ENCODE assay signal across 11 mouse cellular contexts in genomic region chr17:26918343-26918742, GRCm38 (mm10). TPM values are rescaled to one million over a fixed set of nuclear protein-coding genes. Genes with fewer than 3 reads are reported as not detected.
A peak's percentile ranks its signal among the peaks of the same experiment; 100 is the strongest.
DNase-seq lines count a peak whose midpoint lies in the region; ATAC-seq and TF ChIP-seq lines count a peak whose summit lies in the region.
"Had no signal": no experiment of that assay in that cellular context is flagged by ENCODE, and none has a peak within 500 bp of the region (broad histone marks: within the 10 kb centered on the region; RNA-seq: fewer than 3 reads in every experiment).

No protein-coding gene starts in this region.

- H3K9ac ChIP-seq in midbrain, embryonic 15.5 days = no peak overlapping the region
- H3K9ac ChIP-seq in intestine, embryonic 16.5 days (ENCODE audit: low read depth, low read length) = peak overlapping the region; percentile 29; the same call in 1 of the 2 replicates
- H3K9ac ChIP-seq in neural tube, embryonic 15.5 days (replicated peaks) = no peak overlapping the region

- 70% methylated on average over 2 of the region's 2 CpGs for WGBS in midbrain, embryonic 10.5 days
- 70% methylated on average over 2 of the region's 2 CpGs for WGBS in midbrain, embryonic 15.5 days
- WGBS in intestine, embryonic 16.5 days = 79% methylated on average over 2 of the region's 2 CpGs
- 82% methylated on average over 2 of the region's 2 CpGs for WGBS in neural tube, embryonic 15.5 days
- 77% methylated on average over 2 of the region's 2 CpGs for WGBS in thymus, adult 2 months

- no peaks in the 10 kb centered on the region for H3K27me3 ChIP-seq in erythroblast, embryonic 14.5 days (ENCODE audit: control insufficient read depth)
- H3K27me3 ChIP-seq in midbrain, embryonic 10.5 days (ENCODE audit: low read depth, poor library complexity, severe bottlenecking) = no peaks in the 10 kb centered on the region
- H3K27me3 ChIP-seq in midbrain, embryonic 15.5 days (replicated peaks) = no peaks in the 10 kb centered on the region
- no peaks in the 10 kb centered on the region for H3K27me3 ChIP-seq in intestine, embryonic 16.5 days (replicated peaks; ENCODE audit: control insufficient read depth, insufficient read depth, low read length)
- no peaks in the 10 kb centered on the region for H3K27me3 ChIP-seq in neural tube, embryonic 15.5 days (replicated peaks)
- H3K27me3 ChIP-seq in thymus, adult 2 months (ENCODE audit: control insufficient read depth, insufficient read depth, low read length) = no peaks in the 10 kb centered on the region

- peaks cover 34% of the 10 kb centered on the region for H3K4me1 ChIP-seq in erythroblast, embryonic 14.5 days (ENCODE audit: control insufficient read depth)
- H3K4me1 ChIP-seq in midbrain, embryonic 10.5 days = peaks cover 15% of the 10 kb centered on the region
- peaks cover 5% of the 10 kb centered on the region for H3K4me1 ChIP-seq in midbrain, embryonic 15.5 days
- H3K4me1 ChIP-seq in intestine, embryonic 16.5 days (ENCODE audit: control insufficient read depth, insufficient read depth, low read length) = no peaks in the 10 kb centered on the region; the same call in 1 of the 2 replicates
- peaks cover 9% of the 10 kb centered on the region for H3K4me1 ChIP-seq in neural tube, embryonic 15.5 days
- H3K4me1 ChIP-seq in thymus, adult 2 months (replicated peaks; ENCODE audit: control insufficient read depth, insufficient read depth, low read length) = peaks cover 6% of the 10 kb centered on the region

- H3K4me2 ChIP-seq in midbrain, embryonic 15.5 days = no peak overlapping the region
- peak overlapping the region; percentile 54 for H3K4me2 ChIP-seq in intestine, embryonic 16.5 days (ENCODE audit: low read depth, low read length)
- H3K4me2 ChIP-seq in neural tube, embryonic 15.5 days = peak overlapping the region; percentile 23; the same call in 1 of the 2 replicates

- DNase-seq in midbrain, embryonic 10.5 days (ENCODE audit: low spot score) = no peak
- DNase-seq in thymus, adult 2 months = no peak
- DNase-seq in embryo, embryonic 9.5 days (ENCODE audit: extremely low spot score) = no peak
- DNase-seq: lung, adult 2 months; right cerebral cortex, adult 18-20 months had no signal

- H3K36me3 ChIP-seq in erythroblast, embryonic 14.5 days (ENCODE audit: control insufficient read depth) = peaks cover 50% of the 10 kb centered on the region
- H3K36me3 ChIP-seq in midbrain, embryonic 10.5 days = peaks cover 36% of the 10 kb centered on the region
- H3K36me3 ChIP-seq in midbrain, embryonic 15.5 days (replicated peaks) = no peaks in the 10 kb centered on the region
- H3K36me3 ChIP-seq in intestine, embryonic 16.5 days (ENCODE audit: control insufficient read depth, insufficient read depth, low read length) = peaks cover 2% of the 10 kb centered on the region; the same call in 1 of the 2 replicates
- H3K36me3 ChIP-seq in neural tube, embryonic 15.5 days = no peaks in the 10 kb centered on the region
- no peaks in the 10 kb centered on the region for H3K36me3 ChIP-seq in thymus, adult 2 months (ENCODE audit: control insufficient read depth, insufficient read depth, low read length)

- no peak for TF ChIP-seq CTCF in thymus, adult 2 months (IDR thresholded peaks at IDR 0.05; ENCODE audit: borderline replicate concordance, control insufficient read depth, extremely low read depth, insufficient read depth, low read length, poor library complexity)

- peak overlapping the region; percentile 69 for H3K4me3 ChIP-seq in erythroblast, embryonic 14.5 days (replicated peaks)
- H3K4me3 ChIP-seq in midbrain, embryonic 10.5 days = peak overlapping the region; percentile 69
- H3K4me3 ChIP-seq in midbrain, embryonic 15.5 days = no peak overlapping the region
- peak overlapping the region; percentile 73 for H3K4me3 ChIP-seq in intestine, embryonic 16.5 days (ENCODE audit: low read length)
- no peak overlapping the region for H3K4me3 ChIP-seq in neural tube, embryonic 15.5 days (replicated peaks)
- no peak overlapping the region for H3K4me3 ChIP-seq in thymus, adult 2 months (ENCODE audit: control insufficient read depth, insufficient read depth, low read length)

- no peak overlapping the region for H3K27ac ChIP-seq in midbrain, embryonic 10.5 days (replicated peaks)
- H3K27ac ChIP-seq in midbrain, embryonic 15.5 days = no peak overlapping the region
- H3K27ac ChIP-seq in intestine, embryonic 16.5 days (ENCODE audit: low read length) = no peak overlapping the region
- no peak overlapping the region for H3K27ac ChIP-seq in neural tube, embryonic 15.5 days (replicated peaks)
- no peak overlapping the region for H3K27ac ChIP-seq in thymus, adult 2 months (ENCODE audit: control insufficient read depth, insufficient read depth, low read length)

- ATAC-seq in erythroblast, adult 5-6 weeks (replicated peaks; ENCODE audit: low FRiP score, poor library complexity, severe bottlenecking) = no peak
- ATAC-seq in midbrain, embryonic 15.5 days (replicated peaks) = no peak
- ATAC-seq in intestine, embryonic 16.5 days = no peak
- no peak for ATAC-seq in neural tube, embryonic 15.5 days (ENCODE audit: low FRiP score)
- ATAC-seq: activated CD4-positive, CD25-positive, alpha-beta regulatory T cell, adult 4 months had no signal

- no peaks in the 10 kb centered on the region for H3K9me3 ChIP-seq in erythroblast, embryonic 14.5 days (ENCODE audit: control insufficient read depth, low read length)
- no peaks in the 10 kb centered on the region for H3K9me3 ChIP-seq in midbrain, embryonic 10.5 days (replicated peaks)
- no peaks in the 10 kb centered on the region for H3K9me3 ChIP-seq in midbrain, embryonic 15.5 days
- no peaks in the 10 kb centered on the region for H3K9me3 ChIP-seq in intestine, embryonic 16.5 days (ENCODE audit: control insufficient read depth, low read length)
- no peaks in the 10 kb centered on the region for H3K9me3 ChIP-seq in neural tube, embryonic 15.5 days (replicated peaks)

- TF ChIP-seq POLR2A in thymus, adult 2 months (IDR thresholded peaks at IDR 0.05; ENCODE audit: control insufficient read depth, extremely low read depth, insufficient read depth, low read length, poor library complexity) = no peak

RNA-seq across cellular contexts. Expression of gene Kifc5b, which starts 1.5 kb away (rescaled TPM):
- 8.1 and 9.2 TPM in 2 replicates for polyA plus RNA-seq in erythroblast, embryonic 14.5 days (2012)
- 3.3 and 5.6 TPM in 2 replicates for total RNA-seq in erythroblast, adult 5-6 weeks (2015; ENCODE audit: low replicate concordance)
- total RNA-seq in erythroblast, adult 5-6 weeks (2017; ENCODE audit: low replicate concordance) = 18.9 and 30.1 TPM in 2 replicates
- polyA plus RNA-seq in midbrain, embryonic 10.5 days (2016; fragmentation: Nextera tagmentation; extraction: Ambion mirVana) = 10.6 and 12.1 TPM in 2 replicates
- 3.3 and 3.5 TPM in 2 replicates for polyA plus RNA-seq in midbrain, embryonic 15.5 days (2015; fragmentation: Nextera tagmentation; extraction: Ambion mirVana)
- polyA plus RNA-seq in intestine, embryonic 16.5 days (2015; fragmentation: Nextera tagmentation; extraction: Ambion mirVana) = 5.3 and 6.5 TPM in 2 replicates
- 2.3 and 3.5 TPM in 2 replicates for polyA plus RNA-seq in neural tube, embryonic 15.5 days (2015; fragmentation: Nextera tagmentation; extraction: Ambion mirVana)
- polyA plus RNA-seq in thymus, adult 2 months (2012; rRNA removed) = 26.0 and 30.1 TPM in 2 replicates

RNA-seq across cellular contexts. Expression of gene Phf1, which starts 14.5 kb away (rescaled TPM):
- 5.0 and 6.2 TPM in 2 replicates for polyA plus RNA-seq in erythroblast, embryonic 14.5 days (2012)
- total RNA-seq in erythroblast, adult 5-6 weeks (2015; ENCODE audit: low replicate concordance) = 4.0 TPM in 2 replicates
- 2.5 and 4.1 TPM in 2 replicates for total RNA-seq in erythroblast, adult 5-6 weeks (2017; ENCODE audit: low replicate concordance)
- polyA plus RNA-seq in midbrain, embryonic 10.5 days (2016; fragmentation: Nextera tagmentation; extraction: Ambion mirVana) = 3.1 and 4.7 TPM in 2 replicates
- 27.2 and 29.5 TPM in 2 replicates for polyA plus RNA-seq in midbrain, embryonic 15.5 days (2015; fragmentation: Nextera tagmentation; extraction: Ambion mirVana)
- 6.8 and 8.0 TPM in 2 replicates for polyA plus RNA-seq in intestine, embryonic 16.5 days (2015; fragmentation: Nextera tagmentation; extraction: Ambion mirVana)
- polyA plus RNA-seq in neural tube, embryonic 15.5 days (2015; fragmentation: Nextera tagmentation; extraction: Ambion mirVana) = 27.5 and 30.5 TPM in 2 replicates
- polyA plus RNA-seq in thymus, adult 2 months (2012; rRNA removed) = 125 and 132 TPM in 2 replicates

RNA-seq across cellular contexts. Expression of gene Cuta, which starts 21.0 kb away (rescaled TPM):
- polyA plus RNA-seq in erythroblast, embryonic 14.5 days (2012) = 19.6 and 19.8 TPM in 2 replicates
- 33.6 and 59.6 TPM in 2 replicates for total RNA-seq in erythroblast, adult 5-6 weeks (2015; ENCODE audit: low replicate concordance)
- 10.2 and 14.4 TPM in 2 replicates for total RNA-seq in erythroblast, adult 5-6 weeks (2017; ENCODE audit: low replicate concordance)
- 175 and 179 TPM in 2 replicates for polyA plus RNA-seq in midbrain, embryonic 10.5 days (2016; fragmentation: Nextera tagmentation; extraction: Ambion mirVana)
- polyA plus RNA-seq in midbrain, embryonic 15.5 days (2015; fragmentation: Nextera tagmentation; extraction: Ambion mirVana) = 127 and 131 TPM in 2 replicates
- polyA plus RNA-seq in intestine, embryonic 16.5 days (2015; fragmentation: Nextera tagmentation; extraction: Ambion mirVana) = 294 and 314 TPM in 2 replicates
- 141 and 152 TPM in 2 replicates for polyA plus RNA-seq in neural tube, embryonic 15.5 days (2015; fragmentation: Nextera tagmentation; extraction: Ambion mirVana)
- polyA plus RNA-seq in thymus, adult 2 months (2012; rRNA removed) = 235 and 251 TPM in 2 replicates

RNA-seq across cellular contexts. Expression of gene Syngap1, which starts 22.7 kb away (rescaled TPM):
- polyA plus RNA-seq in erythroblast, embryonic 14.5 days (2012) = 0.78 and 0.86 TPM in 2 replicates
- total RNA-seq in erythroblast, adult 5-6 weeks (2015; ENCODE audit: low replicate concordance) = 0.42 and 2.5 TPM in 2 replicates
- 0.60 and 5.3 TPM in 2 replicates for total RNA-seq in erythroblast, adult 5-6 weeks (2017; ENCODE audit: low replicate concordance)
- 1.5 TPM in 2 replicates for polyA plus RNA-seq in midbrain, embryonic 10.5 days (2016; fragmentation: Nextera tagmentation; extraction: Ambion mirVana)
- polyA plus RNA-seq in midbrain, embryonic 15.5 days (2015; fragmentation: Nextera tagmentation; extraction: Ambion mirVana) = 6.0 and 7.3 TPM in 2 replicates
- polyA plus RNA-seq in intestine, embryonic 16.5 days (2015; fragmentation: Nextera tagmentation; extraction: Ambion mirVana) = 0.66 and 1.1 TPM in 2 replicates
- 3.7 and 3.8 TPM in 2 replicates for polyA plus RNA-seq in neural tube, embryonic 15.5 days (2015; fragmentation: Nextera tagmentation; extraction: Ambion mirVana)
- 7.6 and 7.7 TPM in 2 replicates for polyA plus RNA-seq in thymus, adult 2 months (2012; rRNA removed)
- polyA plus RNA-seq: activated CD4-positive, CD25-positive, alpha-beta regulatory T cell, adult 4 months had no signal

RNA-seq across cellular contexts. Expression of gene Zbtb9, which starts 54.6 kb away (rescaled TPM):
- 0.12 and 0.13 TPM in 2 replicates for polyA plus RNA-seq in erythroblast, embryonic 14.5 days (2012)
- 1.3 TPM in 1 of 2 replicates, not detected in the other for total RNA-seq in erythroblast, adult 5-6 weeks (2015; ENCODE audit: low replicate concordance)
- 5.3 and 6.0 TPM in 2 replicates for total RNA-seq in erythroblast, adult 5-6 weeks (2017; ENCODE audit: low replicate concordance)
- 18.6 and 18.8 TPM in 2 replicates for polyA plus RNA-seq in midbrain, embryonic 10.5 days (2016; fragmentation: Nextera tagmentation; extraction: Ambion mirVana)
- 15.4 and 16.9 TPM in 2 replicates for polyA plus RNA-seq in midbrain, embryonic 15.5 days (2015; fragmentation: Nextera tagmentation; extraction: Ambion mirVana)
- polyA plus RNA-seq in intestine, embryonic 16.5 days (2015; fragmentation: Nextera tagmentation; extraction: Ambion mirVana) = 13.8 and 14.8 TPM in 2 replicates
- 15.9 and 16.0 TPM in 2 replicates for polyA plus RNA-seq in neural tube, embryonic 15.5 days (2015; fragmentation: Nextera tagmentation; extraction: Ambion mirVana)
- polyA plus RNA-seq in thymus, adult 2 months (2012; rRNA removed) = 54.6 and 60.7 TPM in 2 replicates

Comparison
In these comparisons a context has a peak if more than half of its experiments do, and no peak if none do; other contexts are left out.
1. H3K4me3 ChIP-seq: peak in erythroblast, embryonic 14.5 days (single experiment), midbrain, embryonic 10.5 days (single experiment) and intestine, embryonic 16.5 days (single experiment); none in midbrain, embryonic 15.5 days (single experiment), neural tube, embryonic 15.5 days (single experiment) and thymus, adult 2 months (single experiment).